Mouse (Mus musculus): ENCODE results near the gene Adssl1.

DNA sequence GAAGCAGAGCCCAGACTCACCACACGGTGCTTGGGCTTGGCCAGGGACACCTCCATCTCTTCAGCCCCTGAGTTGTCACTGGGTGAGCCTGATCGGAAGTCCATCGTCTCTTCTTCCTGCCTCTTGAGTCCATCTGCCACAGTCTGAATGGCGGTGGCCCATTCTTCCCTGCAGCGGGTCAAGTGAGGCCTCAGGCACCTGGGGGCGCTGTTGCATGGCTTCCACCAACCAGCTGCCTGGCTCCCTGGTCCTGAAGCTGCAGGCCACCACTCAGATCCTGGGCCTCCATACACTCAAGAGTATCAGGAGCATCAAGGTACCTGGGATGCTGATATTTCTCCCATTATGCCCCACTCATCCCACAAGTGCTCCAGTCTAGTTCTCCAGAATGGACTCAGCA lies 39.3 kb downstream of the Adssl1 start:
- TF ChIP-seq POLR2A (IDR thresholded peaks at IDR 0.05; ENCODE audit: insufficient read length, low read depth) (no peak), TCF12 (IDR thresholded peaks at IDR 0.05; ENCODE audit: insufficient read depth, poor library complexity, severe bottlenecking) (no peak), MYOD1 (IDR thresholded peaks at IDR 0.05; ENCODE audit: control insufficient read depth in 1 of 3, insufficient read length in 2 of 3, low read depth in 2 of 3) (no peak), USF1 (IDR thresholded peaks at IDR 0.05; ENCODE audit: low read depth) (no peak), POLR2AphosphoS2 (IDR thresholded peaks at IDR 0.05; ENCODE audit: insufficient read length, low read depth) (no peak)

Data from myocyte (in vitro differentiated cells).